Mouse (Mus musculus): ENCODE results near the gene Rftn1.

DNA sequence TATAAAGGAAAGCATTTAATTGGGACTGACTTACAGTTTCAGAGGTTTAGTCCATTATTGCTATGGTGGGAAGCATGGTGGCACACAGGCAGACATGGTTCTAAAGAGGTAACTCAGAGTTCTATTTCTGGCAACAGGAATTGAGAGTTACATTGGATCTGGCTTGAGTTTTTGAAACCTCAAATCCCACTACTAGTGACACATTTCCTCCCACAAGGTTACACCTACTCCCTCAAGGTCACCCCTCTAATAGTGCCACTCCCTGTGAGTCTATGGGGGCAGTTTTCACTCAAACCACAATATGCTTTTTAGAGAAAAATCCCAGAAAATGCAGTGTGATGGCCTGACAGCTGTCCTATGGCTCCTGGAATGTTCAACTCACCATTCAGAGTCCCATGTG, 231.5 kb downstream of the Rftn1 start:
- TF ChIP-seq POLR2A (IDR thresholded peaks at IDR 0.05; ENCODE audit: control insufficient read depth, extremely low read depth, insufficient read depth, low read length, poor library complexity) (no peak), CTCF (IDR thresholded peaks at IDR 0.05; ENCODE audit: borderline replicate concordance, control insufficient read depth, extremely low read depth, insufficient read depth, low read length, poor library complexity) (no peak)

All from thymus, adult 2 months (tissue).